Mouse (Mus musculus) heart, embryonic 10.5 days (tissue): ENCODE results near the gene Txlnb. TPM values are rescaled to one million over a fixed set of nuclear protein-coding genes. Genes with fewer than 3 reads are reported as not detected.

ENCODE experiments used
- polyA plus RNA-seq: library from polyadenylated mRNA; unstranded; fragments of >200 nt; fragmentation: Nextera tagmentation; extraction: Ambion mirVana; gene quantifications from 2 replicates; pipeline ENCODE4 v1.2.1, GENCODE M21; 2016

Gene Txlnb
- polyA plus RNA-seq, 1 experiment from 2014 or later, result 18.8 TPM

Other genes starting within 250 kb of the Txlnb start
- 40.4 and 60.1 TPM in 2 replicates for gene Cited2, start 73.0 kb upstream of the Txlnb start, polyA plus RNA-seq
- 2.9 TPM in 2 replicates for gene Heca, start 151.8 kb downstream of the Txlnb start, polyA plus RNA-seq
- 190 and 216 TPM in 2 replicates for gene Abracl, start 227.1 kb downstream of the Txlnb start, polyA plus RNA-seq